Mouse (Mus musculus) cerebellum, adult 2 months (tissue): ENCODE measurements around the gene Traf5. TPM values are rescaled to one million over a fixed set of nuclear protein-coding genes. Genes with fewer than 3 reads are reported as not detected.
A peak's percentile ranks its signal among the peaks of the same experiment; 100 is the strongest.

Source experiments
- DNase-seq, 2 experiments: peaks; one replicate each; pipeline ENCODE4 v3.0.0; 2021
- H3K27ac ChIP-seq: fragments of 200-500 bp; 2 replicates; pipeline ENCODE4 v1.5.1; 2012; ENCODE audit warnings: low read length, control low read depth, inconsistent platforms; ENCODE audit not compliant: insufficient read depth
- H3K27me3 ChIP-seq: fragments of 200-500 bp; 2 replicates; pipeline ENCODE4 v1.6.1; 2012; ENCODE audit warnings: inconsistent platforms, mild to moderate bottlenecking, low read length, moderate library complexity; ENCODE audit not compliant: control insufficient read depth, insufficient read depth
- H3K4me1 ChIP-seq: fragments of 200-500 bp; 2 replicates; pipeline ENCODE4 v1.6.1; 2011; ENCODE audit warnings: low read length; ENCODE audit not compliant: control insufficient read depth, insufficient read depth
- H3K4me3 ChIP-seq: fragments of 200-500 bp; replicated peaks from 2 replicates; pipeline ENCODE3; 2011; ENCODE audit warnings: mild to moderate bottlenecking, low read depth, low read length, control low read depth; ENCODE audit not compliant: insufficient read depth
- CTCF ChIP-seq: fragments of 200-500 bp; IDR thresholded peaks from 2 replicates; pipeline ENCODE4 v1.5.1; 2011; ENCODE audit warnings: low read depth, mild to moderate bottlenecking, control low read depth, low read length, moderate library complexity, borderline replicate concordance; ENCODE audit not compliant: insufficient read depth
- POLR2A ChIP-seq: fragments of 200-500 bp; IDR thresholded peaks from 2 replicates; pipeline ENCODE4 v1.6.1; 2011; ENCODE audit warnings: low read length, control low read depth, borderline replicate concordance; ENCODE audit not compliant: insufficient read depth
- WGBS: fragments of 180-500 bp; shearing (Covaris S2); methylation state at CpG from one replicate; pipeline ENCODE4 v1.1.7; 2018; 5-methylcytosine and 5-hydroxymethylcytosine counted together
- polyA plus RNA-seq: library from polyadenylated mRNA; depleted of rRNA; stranded (reverse); fragments of >200 nt; gene quantifications from 2 replicates; pipeline ENCODE4 v1.2.3, GENCODE M21; 2012

Gene Traf5
- polyA plus RNA-seq, 1 experiment: 3.6 TPM

- H3K27me3 ChIP-seq: no peaks in the 10 kb centered on the region
- no peak for DNase-seq
- WGBS: 63% methylated on average over 8 of the region's 8 CpGs
- TF ChIP-seq CTCF: no peak
- no peak for TF ChIP-seq POLR2A
- no peak overlapping the region for H3K4me3 ChIP-seq
- no peaks in the 10 kb centered on the region for H3K4me1 ChIP-seq
- no peak overlapping the region for H3K27ac ChIP-seq
Measured at GRCm38 (mm10) chr1:191996621-191997185, 95.7 kb downstream of the Traf5 start.

GRCm38 (mm10) chr1:191995916-191996315 is 96.4 kb downstream of the Traf5 start:
- Histone ChIP-seq H3K4me3 (no peak overlapping the region), H3K27ac (no peak overlapping the region), H3K27me3 (no peaks in the 10 kb centered on the region), H3K4me1 (no peaks in the 10 kb centered on the region)
- 85% methylated on average over 7 of the region's 7 CpGs for WGBS
- no peak for DNase-seq
- TF ChIP-seq POLR2A (no peak), CTCF (no peak)

DNA sequence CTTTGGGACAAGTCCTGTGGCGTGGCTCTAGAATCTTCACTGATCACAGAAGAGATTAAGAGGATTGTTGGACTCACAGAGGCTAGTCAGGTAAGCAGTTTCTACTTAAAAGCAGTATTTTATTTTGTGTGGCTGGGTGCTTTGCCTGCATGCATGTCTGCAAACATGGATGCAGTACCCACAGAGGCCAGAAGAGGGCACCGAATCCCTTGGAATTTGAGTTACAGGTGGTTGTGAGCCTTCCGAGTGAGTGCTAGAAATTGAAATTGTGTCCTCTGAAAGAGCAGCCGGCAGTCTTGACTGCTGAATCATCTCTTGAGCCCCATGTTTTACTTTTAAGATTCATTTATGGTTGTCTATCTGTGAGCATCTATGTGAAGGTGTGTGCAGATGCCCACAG is 96.9 kb downstream of the Traf5 start:
- Histone ChIP-seq H3K4me1 (no peaks in the 10 kb centered on the region), H3K27ac (no peak overlapping the region), H3K27me3 (no peaks in the 10 kb centered on the region), H3K4me3 (no peak overlapping the region)
- DNase-seq: peak in 1 of 2 experiments; percentile 29
- no peak for TF ChIP-seq POLR2A
- TF ChIP-seq CTCF: peak; percentile 26; the same call in 1 of the 2 replicates
- WGBS: 64% methylated on average over 4 of the region's 4 CpGs

DNA sequence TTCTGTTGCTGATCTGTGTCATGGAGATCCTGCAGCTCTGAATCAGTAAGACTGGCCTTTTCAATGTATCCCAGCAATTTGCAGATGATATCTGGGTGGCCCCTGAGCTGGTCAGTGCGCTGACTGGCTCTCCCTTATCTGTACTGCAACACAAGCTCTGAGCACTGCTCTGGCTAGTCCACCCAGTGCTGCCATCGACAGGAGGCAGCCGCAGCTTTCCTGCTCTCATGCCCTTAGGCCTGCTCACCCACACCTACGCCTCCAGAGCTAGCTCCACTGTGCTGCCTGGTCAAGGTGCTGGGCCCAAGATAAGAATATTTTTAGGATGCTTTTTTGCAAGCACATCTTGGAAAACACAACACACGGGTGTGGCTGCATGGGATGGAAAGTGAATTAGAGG is 97.9 kb downstream of the Traf5 start:
- Histone ChIP-seq H3K27me3 (no peaks in the 10 kb centered on the region), H3K4me1 (no peaks in the 10 kb centered on the region), H3K27ac (no peak overlapping the region), H3K4me3 (no peak overlapping the region)
- DNase-seq: no peak
- no peak for TF ChIP-seq POLR2A
- TF ChIP-seq CTCF: no peak
- 82% methylated on average over 5 of the region's 5 CpGs for WGBS

DNA sequence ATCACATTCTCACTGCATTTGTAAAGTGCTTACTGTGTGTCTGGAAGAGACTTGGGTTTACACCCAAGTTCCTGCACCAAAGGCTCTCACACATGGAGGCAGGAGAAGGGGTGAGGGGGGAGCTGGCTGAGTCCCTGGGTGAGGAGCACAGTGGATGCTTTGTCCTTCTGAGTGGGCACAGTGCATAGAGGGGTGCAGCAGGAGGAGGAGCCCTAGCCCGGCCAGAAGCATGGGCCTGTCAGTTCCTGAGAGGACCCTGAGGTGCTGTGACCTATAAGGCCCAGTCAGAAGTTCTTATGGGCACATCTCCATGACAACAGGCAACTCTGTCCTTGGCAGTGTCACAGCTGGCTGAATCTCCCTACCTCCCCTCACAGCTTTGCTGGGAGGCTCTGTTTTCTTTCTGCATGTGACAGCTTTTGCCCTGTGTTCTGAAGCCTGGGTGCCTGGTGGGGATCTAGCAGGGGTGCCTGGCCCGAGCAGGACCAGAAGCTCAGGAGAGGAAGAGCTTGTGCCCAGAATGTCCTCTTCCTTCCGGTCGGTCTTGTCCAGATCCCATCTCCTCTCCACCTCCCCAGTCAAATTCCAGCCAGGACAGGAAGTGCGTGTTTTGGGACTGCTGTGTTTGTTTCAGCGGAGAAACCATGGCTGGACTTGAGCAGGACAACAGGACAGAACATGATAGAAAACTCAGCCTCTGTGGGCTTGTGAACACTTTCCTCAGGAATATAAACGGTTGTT is 100.1 kb downstream of the Traf5 start:
- no peak for DNase-seq
- TF ChIP-seq CTCF: no peak
- TF ChIP-seq POLR2A: no peak
- 57% methylated on average over 7 of the region's 7 CpGs for WGBS
- Histone ChIP-seq H3K27ac (no peak overlapping the region; the same call in 1 of the 2 replicates), H3K4me3 (no peak overlapping the region), H3K27me3 (no peaks in the 10 kb centered on the region), H3K4me1 (no peaks in the 10 kb centered on the region)

GRCm38 (mm10) chr1:191989994-191990393 is 102.4 kb downstream of the Traf5 start:
- peak overlapping the region; percentile 99 for H3K4me3 ChIP-seq
- WGBS: under 1% methylated on average over 22 of the region's 22 CpGs
- no peaks in the 10 kb centered on the region for H3K27me3 ChIP-seq
- DNase-seq: peak; percentile 94 to 96
- H3K4me1 ChIP-seq: no peaks in the 10 kb centered on the region
- H3K27ac ChIP-seq: peak overlapping the region; percentile 72
- TF ChIP-seq CTCF: no peak
- TF ChIP-seq POLR2A: peak; percentile 87

DNA sequence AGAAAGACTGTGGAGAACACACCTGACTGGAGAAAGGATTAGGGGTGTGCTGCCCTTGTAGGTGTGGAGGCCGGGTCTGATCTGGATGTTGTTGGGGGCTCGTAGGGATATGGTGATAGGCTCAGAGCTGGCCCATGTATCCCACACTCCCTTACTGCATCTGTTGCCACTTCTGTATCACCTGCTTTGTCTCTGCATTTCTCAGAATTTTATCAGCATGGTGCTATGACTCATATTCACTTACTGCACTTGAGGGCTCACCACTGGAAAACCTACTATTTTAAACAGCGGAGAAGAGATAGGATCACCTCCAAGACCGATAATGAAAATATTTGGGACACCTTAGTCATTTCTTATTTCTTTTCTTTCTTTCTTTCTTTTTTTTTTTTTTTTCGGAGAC is 103.3 kb downstream of the Traf5 start:
- Histone ChIP-seq H3K27ac (no peak overlapping the region), H3K4me1 (no peaks in the 10 kb centered on the region), H3K4me3 (no peak overlapping the region), H3K27me3 (no peaks in the 10 kb centered on the region)
- 89% methylated on average over 5 of the region's 5 CpGs for WGBS
- TF ChIP-seq CTCF: no peak
- no peak for TF ChIP-seq POLR2A
- no peak for DNase-seq

DNA sequence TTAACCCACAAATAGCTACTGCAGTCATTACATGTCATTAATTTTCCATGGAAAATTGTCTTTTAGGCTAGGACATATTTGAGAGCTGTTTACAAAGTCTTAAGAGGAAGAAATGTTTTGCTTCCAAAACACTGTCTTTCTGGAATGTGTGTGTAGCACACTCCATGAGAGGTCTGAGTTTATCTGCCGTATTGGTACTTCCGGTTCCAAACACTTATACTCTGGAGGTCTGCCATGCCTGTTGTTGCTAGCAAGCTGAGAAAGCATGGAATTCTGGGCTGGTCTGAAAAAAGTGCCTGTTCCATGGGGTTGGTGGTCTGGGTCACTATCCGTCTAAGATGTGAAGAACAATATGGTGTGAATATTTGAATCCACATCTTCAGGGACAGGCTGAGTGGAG is 103.7 kb downstream of the Traf5 start:
- 70% methylated on average over 3 of the region's 3 CpGs for WGBS
- TF ChIP-seq CTCF (no peak), POLR2A (no peak)

More for the DNA sequence above, 103.7 kb downstream of the Traf5 start:
- no peak overlapping the region for H3K4me3 ChIP-seq
- no peaks in the 10 kb centered on the region for H3K27me3 ChIP-seq
- H3K4me1 ChIP-seq: no peaks in the 10 kb centered on the region
- no peak overlapping the region for H3K27ac ChIP-seq
- DNase-seq: no peak
